Mouse (Mus musculus) right cerebral cortex, postnatal 4 days (tissue): ENCODE results near the gene Fam196b.

Experiments used
- DNase-seq: peaks from one replicate; pipeline ENCODE4 v3.0.0-alpha.2; 2022

Fam196b gene

GRCm38 (mm10) chr11:34406309-34406708 is 91.7 kb downstream of the Fam196b start:
- DNase-seq = no peak

DNA sequence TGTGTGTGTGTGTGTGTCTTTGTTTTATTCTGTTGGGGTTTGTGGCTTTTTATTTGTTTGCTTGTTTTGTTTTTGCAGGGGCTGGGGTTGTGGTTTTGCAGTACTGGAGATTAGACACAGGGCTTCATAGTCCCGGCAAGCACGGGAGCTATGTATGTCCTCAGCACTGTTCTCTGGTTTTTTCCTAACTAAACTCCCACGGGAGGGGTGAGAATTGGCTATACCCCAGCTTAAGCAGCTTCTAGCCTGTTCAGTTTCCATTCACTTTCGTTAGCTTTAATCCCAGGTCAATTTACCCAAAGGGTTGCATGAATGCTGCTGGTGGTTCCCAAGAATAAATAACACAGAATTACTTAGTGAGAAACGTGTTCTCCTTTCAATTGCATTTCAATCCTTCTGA is 92.2 kb downstream of the Fam196b start:
- DNase-seq = no peak

DNA sequence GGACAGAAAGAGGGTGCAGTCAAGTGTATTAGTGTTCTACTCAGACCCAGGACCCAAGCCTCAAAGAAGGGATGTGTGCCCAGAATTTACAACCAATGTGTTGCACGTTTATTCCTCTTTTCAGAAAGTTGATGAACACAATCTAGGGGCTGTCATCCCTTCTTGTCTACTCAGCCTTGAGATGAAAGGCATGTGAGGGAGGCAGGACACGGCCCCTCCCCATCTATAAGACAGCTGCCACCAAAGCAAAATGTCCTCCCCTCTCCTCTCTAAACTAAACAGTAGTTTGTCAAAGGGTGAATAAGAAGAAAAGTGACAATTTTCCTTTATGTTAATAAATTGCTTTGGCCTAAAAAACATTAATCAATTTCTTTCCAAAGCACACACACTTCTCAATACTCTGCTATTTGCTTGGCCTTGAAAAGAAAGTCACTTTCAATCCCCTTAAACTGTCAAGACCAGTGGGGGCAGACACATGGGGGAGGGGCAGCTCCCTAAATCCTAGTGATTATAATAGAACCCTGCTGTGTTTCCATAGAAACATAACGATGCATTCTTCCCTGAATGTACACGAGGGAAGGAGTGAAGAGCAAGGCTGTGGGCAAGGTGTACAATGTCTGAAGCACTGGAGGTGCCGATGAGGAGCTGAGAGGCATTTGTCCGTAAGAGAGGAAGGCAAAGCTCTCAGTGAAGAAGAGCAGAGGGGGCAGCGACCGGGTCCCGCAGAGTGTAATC is 101.4 kb downstream of the Fam196b start:
- DNase-seq = peak; percentile 13

DNA sequence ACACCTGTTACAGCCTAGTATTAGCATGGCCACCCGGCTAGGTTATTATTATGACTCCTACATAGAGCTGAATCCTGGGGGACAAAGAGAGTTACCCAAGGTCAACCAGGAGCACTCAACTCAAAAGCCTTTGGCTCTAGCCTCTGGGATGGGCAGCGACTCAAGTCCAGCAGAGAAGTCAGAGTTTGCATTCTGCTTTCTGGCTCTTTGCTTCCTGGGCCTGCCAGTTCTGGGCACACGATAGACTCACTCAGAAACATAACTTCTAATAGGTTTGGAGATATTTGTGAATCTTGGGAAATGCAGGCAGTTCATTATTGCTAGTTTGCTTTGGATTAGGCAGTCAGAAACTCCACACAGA is 102.0 kb downstream of the Fam196b start:
- DNase-seq = no peak

DNA sequence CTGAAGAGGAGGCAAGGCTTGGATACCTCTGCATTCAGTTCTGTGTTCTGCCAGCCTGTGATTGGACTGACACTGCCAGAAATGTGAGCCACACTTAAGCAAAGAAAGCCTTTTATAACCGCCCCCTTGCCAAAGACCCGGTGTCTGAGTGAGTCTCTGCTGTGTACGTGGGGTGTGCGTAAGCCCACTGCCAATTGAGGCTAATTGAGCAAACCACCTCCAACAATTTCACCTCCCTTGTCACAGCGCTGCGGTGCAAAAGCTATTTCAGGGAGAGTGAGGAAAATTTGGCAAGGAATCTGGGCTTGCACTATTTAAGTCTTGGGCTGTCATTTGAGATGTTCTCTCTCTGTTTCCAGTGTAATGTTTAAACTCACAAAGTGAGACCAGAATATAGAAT is 106.4 kb downstream of the Fam196b start:
- no peak for DNase-seq

DNA sequence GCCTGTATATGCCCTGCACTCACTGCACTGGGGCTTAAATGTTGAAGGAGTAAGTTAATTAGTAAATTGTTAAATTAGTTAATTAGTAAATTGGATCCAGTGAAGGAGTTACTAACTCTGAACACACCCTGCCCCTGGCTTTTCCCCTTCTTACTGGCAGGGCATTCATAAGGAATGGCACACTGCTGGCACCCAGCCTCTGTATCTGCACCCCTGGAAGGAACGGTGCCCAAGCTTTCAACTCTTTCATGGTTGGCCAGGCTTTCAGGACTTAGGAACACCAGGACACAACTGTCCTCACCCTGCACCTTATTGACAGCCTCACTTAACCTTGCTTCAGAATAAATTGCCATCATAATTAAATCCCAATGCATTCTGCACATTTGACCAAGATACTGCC is 109.9 kb downstream of the Fam196b start:
- DNase-seq = no peak

- no peak for DNase-seq
These were observed 112.6 kb downstream of the Fam196b start for GRCm38 (mm10) chr11:34427212-34427611.

DNA sequence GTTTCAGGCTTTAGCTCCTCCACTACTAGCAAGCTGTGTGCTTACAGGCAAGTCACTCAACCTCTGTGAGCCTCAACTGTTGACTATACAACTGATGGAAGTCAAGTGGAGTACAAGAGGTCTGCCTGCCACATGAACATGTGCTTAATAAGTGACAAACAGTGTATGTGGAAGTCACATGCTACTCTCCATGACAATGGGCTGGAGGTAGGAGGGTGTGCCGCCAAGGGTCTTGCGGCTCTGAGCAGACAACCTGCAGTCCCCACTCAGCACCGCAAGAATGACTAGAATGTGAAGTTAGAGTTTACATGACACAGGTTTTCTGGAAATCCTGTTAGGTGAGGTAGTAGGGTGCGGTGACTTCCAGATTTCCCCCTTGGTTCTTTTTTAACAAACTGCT is 116.3 kb downstream of the Fam196b start:
- no peak for DNase-seq

DNA sequence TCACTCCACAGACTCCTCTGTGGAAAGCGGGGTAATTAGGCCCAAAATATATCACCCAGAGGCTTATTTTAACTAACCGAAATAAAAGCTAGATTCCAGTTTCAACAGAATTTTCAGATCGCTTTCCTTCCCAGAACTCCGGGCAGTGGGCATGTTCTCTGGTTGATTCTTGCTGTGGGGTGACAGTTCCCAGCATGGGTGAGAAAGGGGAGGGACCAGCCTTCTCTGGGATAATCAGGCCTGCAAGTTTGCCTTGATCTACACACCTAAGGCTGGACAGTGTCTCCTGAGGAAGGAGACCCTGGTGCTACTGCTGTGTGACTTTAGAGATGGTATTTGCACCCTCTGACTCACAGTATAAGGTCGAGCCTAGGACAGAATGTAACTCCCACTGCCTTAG is 116.7 kb downstream of the Fam196b start:
- DNase-seq = no peak

DNA sequence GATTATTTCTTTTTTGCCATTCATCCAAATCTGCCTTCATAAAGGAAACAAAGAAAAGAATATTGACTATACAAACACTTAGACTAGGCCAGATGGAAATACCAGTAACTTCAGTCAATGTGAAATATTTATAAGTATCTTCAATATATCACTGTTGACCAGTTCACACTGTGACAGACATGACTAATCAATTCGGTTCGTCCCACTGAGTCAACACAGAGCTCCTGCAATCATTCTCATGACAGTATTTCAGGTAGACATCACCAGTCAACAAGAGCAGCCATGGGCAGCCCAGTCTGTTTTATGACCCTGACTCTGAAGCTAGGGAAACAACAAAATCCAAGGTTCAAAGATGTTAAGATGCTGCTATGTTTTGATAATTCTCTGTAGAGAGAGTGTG is 117.4 kb downstream of the Fam196b start:
- DNase-seq = no peak

- no peak for DNase-seq
These were observed 122.8 kb downstream of the Fam196b start for GRCm38 (mm10) chr11:34437446-34437845.

- DNase-seq = no peak
These were observed 123.8 kb downstream of the Fam196b start for GRCm38 (mm10) chr11:34438429-34438828.

DNA sequence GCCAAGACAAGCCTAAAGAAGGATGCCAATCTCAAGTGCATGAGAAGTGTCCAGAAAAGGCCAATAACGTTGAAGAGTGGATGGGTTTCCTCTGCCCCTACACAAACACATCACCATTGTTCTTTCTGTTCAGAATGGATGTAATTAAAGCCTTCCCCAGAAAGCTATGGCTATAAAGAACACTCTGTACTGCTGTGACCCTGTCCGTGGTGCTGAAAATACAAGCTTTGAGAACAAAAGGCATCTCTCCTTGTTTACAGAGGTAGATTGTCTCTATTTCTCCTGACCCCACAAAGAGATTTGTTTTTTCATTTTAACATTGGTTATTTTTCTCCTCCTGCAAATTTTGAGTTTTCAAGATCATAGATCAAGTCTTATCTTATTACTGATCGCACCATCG is 133.3 kb downstream of the Fam196b start:
- no peak for DNase-seq

DNA sequence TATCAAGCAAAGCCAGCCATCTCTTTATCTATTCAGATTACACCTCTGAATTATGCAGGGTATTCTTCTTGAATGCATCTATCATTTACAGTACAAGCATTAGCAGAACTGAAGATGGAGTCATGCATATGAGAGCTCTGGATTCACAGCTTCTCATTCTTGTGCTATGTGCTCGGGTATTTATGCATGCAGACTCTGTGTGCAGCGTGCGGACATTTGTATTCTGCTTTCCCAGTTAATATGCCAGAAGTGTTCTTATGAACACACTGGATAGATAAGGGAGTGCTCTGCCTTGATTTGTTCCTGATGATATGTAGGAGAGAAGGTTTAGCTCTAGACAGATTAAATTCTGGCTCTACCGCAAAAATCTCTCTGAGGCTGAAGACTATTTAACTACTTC is 135.3 kb downstream of the Fam196b start:
- DNase-seq = no peak

DNA sequence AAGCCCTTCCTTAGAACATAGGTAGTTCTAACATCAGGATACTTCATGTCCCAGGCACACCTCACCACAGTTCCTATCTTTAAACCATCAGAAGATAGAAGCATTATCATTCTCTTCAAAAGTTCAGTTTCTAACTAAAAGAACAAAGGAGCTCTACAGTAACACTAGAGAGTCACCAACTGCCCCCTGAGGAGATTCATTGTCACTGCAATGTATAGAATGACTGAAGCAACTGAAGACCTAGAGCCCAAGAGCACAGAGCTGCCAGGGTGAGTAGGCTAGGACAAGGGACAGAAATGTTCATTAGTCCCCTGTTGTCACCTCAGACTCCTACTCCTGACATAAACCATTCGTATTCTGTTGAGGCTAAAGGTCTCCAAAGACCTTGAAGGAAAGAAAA is 152.4 kb downstream of the Fam196b start:
- DNase-seq = no peak

- DNase-seq = no peak
These were observed 153.9 kb downstream of the Fam196b start for GRCm38 (mm10) chr11:34468571-34468970.

- DNase-seq = no peak
These were observed 155.2 kb downstream of the Fam196b start for GRCm38 (mm10) chr11:34469792-34470191.
